Mouse (Mus musculus) erythroblast, embryonic 14.5 days (primary cell): ENCODE data around the gene Pogk.

Source experiments
- GATA1 ChIP-seq: IDR thresholded peaks from 2 replicates; pipeline ENCODE4 v1.6.1; 2012; ENCODE audit warnings: low read length, inconsistent platforms, mixed read lengths
- TAL1 ChIP-seq: IDR thresholded peaks from 3 replicates; pipeline ENCODE4 v1.6.1; 2012; ENCODE audit warnings: low read length, inconsistent platforms, mixed read lengths

- TF ChIP-seq TAL1, result no peak
- no peak for TF ChIP-seq GATA1
Observed at GRCm38 (mm10) chr1:166381336-166381735, 28.3 kb downstream of the Pogk start.
